Mouse (Mus musculus): Measurements from ENCODE around the gene Lpp. TPM values are rescaled to one million over a fixed set of nuclear protein-coding genes. Genes with fewer than 3 reads are reported as not detected.

The Lpp gene
- polyA plus RNA-seq, 1 experiment from 2014 or later: 65.1 TPM

GRCm38 (mm10) chr16:24644154-24644553, 250.8 kb downstream of the Lpp start:
- Histone ChIP-seq H3K4me1 (0 out of 2 replicates have a peak, but pooled peaks cover 8% of the 10 kb centered on the region), H3K9me3 (no peaks in the 10 kb centered on the region), H3K4me3 (no peak overlapping the region), H3K27ac (no peak overlapping the region), H3K36me3 (no peaks in the 10 kb centered on the region), H3K27me3 (ENCODE audit: insufficient read depth, poor library complexity, severe bottlenecking) (no peaks in the 10 kb centered on the region)
- WGBS: 87% methylated on average over 8 of the region's 8 CpGs
- no peak for DNase-seq (ENCODE audit: low spot score)

GRCm38 (mm10) chr16:24644760-24645406, 251.6 kb downstream of the Lpp start:
- no peak overlapping the region for H3K4me3 ChIP-seq
- no peak for DNase-seq (ENCODE audit: low spot score)
- no peaks in the 10 kb centered on the region for H3K36me3 ChIP-seq
- 0 out of 2 replicates have a peak, but pooled peaks cover 8% of the 10 kb centered on the region for H3K4me1 ChIP-seq
- 79% methylated on average over 4 of the region's 4 CpGs for WGBS
- no peaks in the 10 kb centered on the region for H3K9me3 ChIP-seq
- H3K27me3 ChIP-seq (ENCODE audit: insufficient read depth, poor library complexity, severe bottlenecking): no peaks in the 10 kb centered on the region
- no peak overlapping the region for H3K27ac ChIP-seq

DNA sequence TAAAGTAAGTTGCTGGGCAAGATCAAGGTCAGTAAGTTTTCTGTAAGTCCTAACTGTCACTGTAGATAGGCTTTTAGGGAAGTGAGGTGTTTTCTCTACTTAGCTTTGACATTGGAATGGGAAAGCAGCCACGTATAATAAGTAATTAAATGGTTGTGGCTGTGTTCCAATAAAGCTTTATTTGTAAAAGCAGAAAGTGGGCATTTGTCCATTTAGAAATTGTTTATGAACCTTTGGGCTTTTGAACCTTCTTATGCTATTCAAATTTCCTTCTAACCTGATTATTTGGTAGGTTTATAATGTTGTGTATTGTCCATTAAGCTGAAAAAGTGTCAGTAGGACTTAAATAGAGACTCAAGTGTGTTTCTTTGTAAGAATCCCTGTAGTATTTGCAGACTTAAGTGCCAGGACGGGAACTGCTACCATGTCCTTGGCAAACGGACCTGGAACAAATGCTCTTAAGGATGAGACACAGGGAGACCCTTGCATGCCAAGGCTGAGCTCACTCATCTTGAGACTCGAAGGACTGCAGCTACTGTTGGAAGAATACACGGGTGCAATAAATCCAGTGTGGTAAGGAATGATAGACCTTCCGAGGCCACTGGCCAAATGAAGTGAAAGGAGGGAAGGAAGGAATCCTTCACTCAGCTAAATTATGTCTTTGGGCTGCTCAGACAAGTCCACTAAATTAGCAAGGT, 252.7 kb downstream of the Lpp start:
- Histone ChIP-seq H3K4me3 (no peak overlapping the region), H3K27ac (no peak overlapping the region), H3K36me3 (0 out of 2 replicates have a peak, but pooled peaks cover 4% of the 10 kb centered on the region), H3K27me3 (ENCODE audit: insufficient read depth, poor library complexity, severe bottlenecking) (no peaks in the 10 kb centered on the region), H3K9me3 (no peaks in the 10 kb centered on the region), H3K4me1 (0 out of 2 replicates have a peak, but pooled peaks cover 8% of the 10 kb centered on the region)
- no peak for DNase-seq (ENCODE audit: low spot score)
- 88% methylated on average over 6 of the region's 6 CpGs for WGBS

DNA sequence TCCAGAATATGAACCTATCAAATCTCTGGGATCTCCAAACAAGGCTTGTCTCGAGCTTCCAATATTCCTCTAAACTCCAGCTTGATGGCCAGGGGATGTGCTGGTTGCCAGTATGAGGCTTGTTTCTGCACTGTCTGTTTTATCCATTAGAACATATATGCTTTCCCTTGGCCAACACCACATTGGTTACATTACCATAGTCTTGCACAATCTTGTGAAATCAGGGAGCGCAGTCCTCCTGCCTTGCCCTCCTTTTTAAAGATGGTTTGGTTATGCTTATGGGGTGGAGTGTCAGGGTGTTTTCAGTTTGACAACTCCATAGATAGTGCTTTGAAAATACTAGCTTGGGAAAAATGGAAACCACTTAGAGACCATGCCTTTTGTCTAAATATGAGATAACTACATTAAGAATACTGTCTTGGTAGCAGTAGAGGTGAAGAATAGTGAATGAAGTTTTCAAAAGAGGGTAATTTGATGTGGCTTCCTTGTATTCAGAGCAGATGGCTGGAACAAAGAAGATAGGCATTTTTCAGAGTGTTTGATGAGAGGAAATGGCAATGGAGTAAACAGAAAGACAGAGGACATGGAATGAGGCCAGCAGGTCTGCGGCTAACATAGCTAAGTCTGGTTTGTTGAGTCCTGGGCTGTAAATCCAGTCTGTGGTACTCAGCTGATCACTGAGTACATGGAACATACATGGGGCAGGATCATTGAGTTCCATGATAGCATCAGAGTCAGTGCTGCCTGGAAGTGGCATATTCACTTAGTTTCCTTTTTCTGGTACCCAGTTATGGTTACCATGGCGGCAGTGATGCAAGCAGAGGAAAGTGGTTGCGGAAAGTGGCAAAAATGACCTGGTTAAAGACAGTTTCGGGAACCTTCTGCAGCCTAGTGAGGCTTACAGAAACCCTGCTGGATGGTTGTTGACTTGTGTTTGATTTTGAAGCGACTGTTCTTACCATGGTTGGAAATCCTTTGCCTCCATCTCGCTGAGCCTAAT, 258.6 kb downstream of the Lpp start:
- H3K4me3 ChIP-seq: no peak overlapping the region
- DNase-seq (ENCODE audit: low spot score): no peak
- no peak overlapping the region for H3K27ac ChIP-seq
- H3K9me3 ChIP-seq: no peaks in the 10 kb centered on the region
- WGBS: 89% methylated on average over 8 of the region's 8 CpGs
- H3K27me3 ChIP-seq (ENCODE audit: insufficient read depth, poor library complexity, severe bottlenecking): no peaks in the 10 kb centered on the region
- 0 out of 2 replicates have a peak, but pooled peaks cover 4% of the 10 kb centered on the region for H3K36me3 ChIP-seq
- H3K4me1 ChIP-seq: 0 out of 2 replicates have a peak, but pooled peaks cover 6% of the 10 kb centered on the region

DNA sequence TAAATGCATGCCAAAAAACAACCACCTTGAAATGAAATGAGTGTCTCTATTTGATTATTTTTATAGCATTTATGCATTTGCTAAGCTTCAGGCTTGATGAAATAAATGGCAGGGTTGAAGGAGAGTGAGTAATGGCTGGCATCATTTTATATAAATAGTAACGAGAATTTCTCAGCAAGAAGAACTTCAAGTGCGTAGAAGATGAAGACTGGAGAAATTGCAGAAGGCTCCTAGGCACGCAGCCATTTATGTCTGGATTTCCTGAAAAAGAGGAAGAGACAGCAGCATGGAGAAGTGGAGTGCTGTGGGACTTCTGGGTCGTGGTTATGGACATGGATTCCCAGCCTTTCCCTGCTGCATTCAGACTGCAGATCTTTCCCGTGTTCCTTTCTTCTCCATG, 259.7 kb downstream of the Lpp start:
- no peaks in the 10 kb centered on the region for H3K27me3 ChIP-seq (ENCODE audit: insufficient read depth, poor library complexity, severe bottlenecking)
- 79% methylated on average over 5 of the region's 5 CpGs for WGBS
- DNase-seq (ENCODE audit: low spot score): no peak
- H3K4me3 ChIP-seq: no peak overlapping the region
- H3K36me3 ChIP-seq: 0 out of 2 replicates have a peak, but pooled peaks cover 4% of the 10 kb centered on the region
- H3K4me1 ChIP-seq: no peaks in the 10 kb centered on the region
- no peak overlapping the region for H3K27ac ChIP-seq
- H3K9me3 ChIP-seq: no peaks in the 10 kb centered on the region

DNA sequence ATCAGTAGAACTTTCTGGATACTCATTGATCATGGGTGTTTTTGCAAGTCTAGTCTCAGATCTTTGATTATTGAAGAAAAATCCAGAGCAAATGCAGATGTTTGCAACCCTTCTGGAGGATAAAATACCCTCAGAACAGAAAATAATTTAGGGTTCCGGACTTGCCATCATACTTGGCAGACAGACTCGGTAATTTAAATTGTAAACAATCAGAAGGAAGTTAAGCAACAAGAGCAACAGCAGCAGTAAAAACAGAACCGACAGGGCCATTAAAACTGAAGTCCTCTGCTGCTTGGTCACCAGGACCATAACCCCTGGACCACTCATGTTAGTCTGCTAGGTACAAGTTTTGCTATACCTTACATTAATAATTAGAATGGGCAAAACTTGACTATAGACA, 261.8 kb downstream of the Lpp start:
- Histone ChIP-seq H3K9me3 (no peaks in the 10 kb centered on the region), H3K36me3 (0 out of 2 replicates have a peak, but pooled peaks cover 4% of the 10 kb centered on the region), H3K4me3 (no peak overlapping the region), H3K4me1 (no peaks in the 10 kb centered on the region), H3K27ac (no peak overlapping the region), H3K27me3 (ENCODE audit: insufficient read depth, poor library complexity, severe bottlenecking) (no peaks in the 10 kb centered on the region)
- no peak for DNase-seq (ENCODE audit: low spot score)
- WGBS: 85% methylated on average over 3 of the region's 3 CpGs

DNA sequence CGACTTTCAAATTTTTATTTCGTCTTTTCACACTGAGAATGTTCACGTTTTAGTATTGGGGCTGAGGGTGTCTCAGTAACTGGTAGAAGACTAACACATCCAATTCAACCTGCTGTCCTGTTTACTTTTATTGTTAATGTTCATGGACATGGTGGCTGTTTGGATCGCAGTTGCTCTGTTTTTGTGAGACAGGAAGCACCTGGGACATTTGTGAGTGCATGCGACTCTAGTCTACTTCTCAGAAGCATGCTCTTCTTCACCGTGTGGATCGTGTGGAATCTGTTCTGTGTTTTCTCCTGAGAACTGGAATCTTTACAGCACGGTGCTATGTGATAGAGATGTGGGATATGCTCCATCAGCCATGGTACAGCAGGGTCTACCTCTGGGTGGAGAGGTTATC, 262.7 kb downstream of the Lpp start:
- no peak overlapping the region for H3K27ac ChIP-seq
- H3K4me1 ChIP-seq: no peaks in the 10 kb centered on the region
- H3K36me3 ChIP-seq: 0 out of 2 replicates have a peak, but pooled peaks cover under 1% of the 10 kb centered on the region
- H3K4me3 ChIP-seq: no peak overlapping the region
- H3K9me3 ChIP-seq: no peaks in the 10 kb centered on the region
- DNase-seq (ENCODE audit: low spot score): no peak
- H3K27me3 ChIP-seq (ENCODE audit: insufficient read depth, poor library complexity, severe bottlenecking): no peaks in the 10 kb centered on the region
- 88% methylated on average over 8 of the region's 8 CpGs for WGBS

- DNase-seq (ENCODE audit: low spot score): no peak
- Histone ChIP-seq H3K36me3 (no peaks in the 10 kb centered on the region), H3K27me3 (ENCODE audit: insufficient read depth, poor library complexity, severe bottlenecking) (no peaks in the 10 kb centered on the region), H3K4me1 (no peaks in the 10 kb centered on the region), H3K9me3 (no peaks in the 10 kb centered on the region), H3K27ac (no peak overlapping the region), H3K4me3 (no peak overlapping the region)
- WGBS: 83% methylated on average over 5 of the region's 5 CpGs
These were observed 263.4 kb downstream of the Lpp start for GRCm38 (mm10) chr16:24656752-24657151.

GRCm38 (mm10) chr16:24659049-24659448, 265.7 kb downstream of the Lpp start:
- no peak overlapping the region for H3K4me3 ChIP-seq
- no peaks in the 10 kb centered on the region for H3K9me3 ChIP-seq
- H3K36me3 ChIP-seq: no peaks in the 10 kb centered on the region
- no peaks in the 10 kb centered on the region for H3K27me3 ChIP-seq (ENCODE audit: insufficient read depth, poor library complexity, severe bottlenecking)
- no peaks in the 10 kb centered on the region for H3K4me1 ChIP-seq
- H3K27ac ChIP-seq: no peak overlapping the region
- WGBS: 85% methylated on average over 2 of the region's 2 CpGs
- no peak for DNase-seq (ENCODE audit: low spot score)

- H3K9me3 ChIP-seq: no peaks in the 10 kb centered on the region
These were observed 270.8 kb downstream of the Lpp start for GRCm38 (mm10) chr16:24664131-24664530.

GRCm38 (mm10) chr16:24669718-24670460, 276.6 kb downstream of the Lpp start:
- Histone ChIP-seq H3K4me3 (no peak overlapping the region), H3K27ac (no peak overlapping the region), H3K4me1 (no peaks in the 10 kb centered on the region), H3K27me3 (ENCODE audit: insufficient read depth, poor library complexity, severe bottlenecking) (no peaks in the 10 kb centered on the region), H3K9me3 (no peaks in the 10 kb centered on the region), H3K36me3 (no peaks in the 10 kb centered on the region)
- WGBS: 86% methylated on average over 5 of the region's 5 CpGs
- no peak for DNase-seq (ENCODE audit: low spot score)

More at GRCm38 (mm10) chr16:24664131-24664530, 270.8 kb downstream of the Lpp start:
- DNase-seq (ENCODE audit: low spot score): no peak
- Histone ChIP-seq H3K27ac (no peak overlapping the region), H3K27me3 (ENCODE audit: insufficient read depth, poor library complexity, severe bottlenecking) (no peaks in the 10 kb centered on the region), H3K4me3 (no peak overlapping the region), H3K36me3 (no peaks in the 10 kb centered on the region), H3K4me1 (no peaks in the 10 kb centered on the region)

DNA sequence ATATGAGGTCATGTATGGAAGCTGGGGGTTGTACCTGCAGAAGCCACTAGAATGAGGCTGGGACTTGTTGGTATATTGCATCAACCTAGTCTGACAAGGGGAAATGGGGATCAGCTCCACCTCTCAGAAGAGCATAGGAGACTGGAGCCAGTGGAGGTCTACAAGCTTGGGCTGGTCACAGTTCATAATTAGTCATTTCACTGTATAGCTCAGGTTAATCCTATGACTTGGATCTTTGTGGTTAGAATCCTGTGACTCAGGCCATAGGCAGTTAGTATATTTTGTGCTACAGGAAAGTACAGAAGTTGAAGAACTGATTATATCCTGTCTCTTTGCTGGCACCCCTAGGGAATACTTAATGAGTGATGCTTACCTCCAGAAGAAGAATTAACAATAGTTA, 285.6 kb downstream of the Lpp start:
- Histone ChIP-seq H3K27me3 (ENCODE audit: insufficient read depth, poor library complexity, severe bottlenecking) (no peaks in the 10 kb centered on the region), H3K36me3 (peaks cover 19% of the 10 kb centered on the region), H3K9me3 (no peaks in the 10 kb centered on the region), H3K4me3 (no peak overlapping the region), H3K4me1 (no peaks in the 10 kb centered on the region), H3K27ac (no peak overlapping the region)
- no peak for DNase-seq (ENCODE audit: low spot score)
